Mouse (Mus musculus) hindbrain, embryonic 14.5 days (tissue): Measurements from ENCODE around the gene Zfp955b. TPM values are rescaled to one million over a fixed set of nuclear protein-coding genes. Genes with fewer than 3 reads are reported as not detected.
"Not testable (repeated sequence)": the region's sequence is repeated elsewhere in the genome, so short reads cannot be mapped to it uniquely, and the experiment has no call there.

Experiments
- ATAC-seq: fragments of 200-750 bp; cut with Nextera tagmentation; 2 replicates; pipeline ENCODE4 v1.8.0; 2017; ENCODE audit warnings: moderate number of reproducible peaks, mild to moderate bottlenecking, moderate TSS enrichment, moderate library complexity; ENCODE audit not compliant: low FRiP score
- DNase-seq: peaks from one replicate; pipeline ENCODE4 v3.0.0-alpha.2; 2015; ENCODE audit warnings: low spot score
- H3K27ac ChIP-seq: fragments of 300-500 bp; sonication (generic); 2 replicates; pipeline ENCODE4 v1.5.1; 2014; ENCODE audit warnings: mild to moderate bottlenecking, moderate library complexity
- H3K27me3 ChIP-seq: fragments of 300-500 bp; sonication (generic); 2 replicates; pipeline ENCODE4 v1.6.1; 2014; ENCODE audit warnings: mild to moderate bottlenecking, low read length, mixed read lengths; ENCODE audit not compliant: control insufficient read depth, insufficient read depth
- H3K36me3 ChIP-seq: fragments of 300-500 bp; sonication (generic); replicated peaks from 2 replicates; pipeline ENCODE4 v1.6.1; 2014; ENCODE audit not compliant: control insufficient read depth, insufficient read depth
- H3K4me1 ChIP-seq: fragments of 300-500 bp; sonication (generic); replicated peaks from 2 replicates; pipeline ENCODE4 v1.6.1; 2014; ENCODE audit warnings: antibody characterized with exemption, low read length, mixed read lengths; ENCODE audit not compliant: control insufficient read depth, insufficient read depth
- H3K4me2 ChIP-seq: fragments of 300-500 bp; sonication (generic); replicated peaks from 2 replicates; pipeline ENCODE4 v1.6.1; 2014; ENCODE audit warnings: mild to moderate bottlenecking, moderate library complexity
- H3K4me3 ChIP-seq: fragments of 300-500 bp; sonication (generic); replicated peaks from 2 replicates; pipeline ENCODE4 v1.5.1; 2014; ENCODE audit warnings: mild to moderate bottlenecking, low read length
- H3K9ac ChIP-seq: fragments of 300-500 bp; sonication (generic); 2 replicates; pipeline ENCODE4 v1.6.1; 2014
- H3K9me3 ChIP-seq: fragments of 300-500 bp; sonication (generic); 2 replicates; pipeline ENCODE4 v1.6.1; 2016; ENCODE audit warnings: low read length; ENCODE audit not compliant: control insufficient read depth
- WGBS: fragments of 180-500 bp; shearing (Covaris S2); extraction: QIAGEN DNeasy Blood & Tissue Kit; methylation state at CpG from one replicate; pipeline ENCODE4 v1.1.7; 2014; 5-methylcytosine and 5-hydroxymethylcytosine counted together
- polyA plus RNA-seq: library from polyadenylated mRNA; unstranded; fragments of >200 nt; fragmentation: Nextera tagmentation; extraction: Ambion mirVana; gene quantifications from 2 replicates; pipeline ENCODE4 v1.2.1, GENCODE M21; 2014

Gene Zfp955b
- polyA plus RNA-seq, result 17.1 and 17.7 TPM in 2 replicates

GRCm38 (mm10) chr17:33289039-33289875 lies at the start of gene Zfp955b:
Gene Zfp955b (plus strand): TSS chr17:33289544.
- not testable (repeated sequence) for H3K36me3 ChIP-seq, H3K4me3 ChIP-seq, H3K9me3 ChIP-seq, DNase-seq, H3K4me1 ChIP-seq, H3K27me3 ChIP-seq, H3K9ac ChIP-seq, H3K27ac ChIP-seq
- peak; percentile 100 for ATAC-seq
- H3K4me2 ChIP-seq, result peak within 1 kb of the TSS; percentile 31
- no CpG with 5 or more reads among the region's 25 CpGs for WGBS

GRCm38 (mm10) chr17:33254530-33255318 lies 34.6 kb upstream of the Zfp955b start, which contains the start of gene Zfp955a:
Gene Zfp955a (minus strand): TSS chr17:33255145.
- H3K36me3 ChIP-seq, H3K4me3 ChIP-seq, DNase-seq, H3K4me1 ChIP-seq, H3K27me3 ChIP-seq, H3K27ac ChIP-seq, H3K9ac ChIP-seq, H3K9me3 ChIP-seq: not testable (repeated sequence)
- H3K4me2 ChIP-seq, result peak within 1 kb of the TSS; percentile 24
- WGBS, result 31% methylated on average over 1 of the region's 34 CpGs
- peak; percentile 100 for ATAC-seq

DNA sequence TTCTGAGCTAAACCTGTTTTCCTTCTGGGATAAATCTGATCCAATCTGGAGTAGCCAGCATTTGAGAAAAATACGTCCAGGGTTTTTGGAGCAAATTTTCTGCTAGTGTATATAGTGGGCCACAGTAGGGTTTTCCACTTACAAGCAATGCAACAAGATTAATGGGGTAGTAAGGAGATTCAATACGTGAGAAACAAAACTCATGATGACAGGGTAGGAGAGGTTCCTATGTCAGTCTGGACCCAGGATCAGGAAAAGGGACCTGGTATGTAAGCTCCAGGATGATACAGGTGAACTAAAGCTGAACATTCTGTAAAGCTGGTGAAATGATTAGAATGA lies 34.1 kb upstream of the Zfp955b start:
- H3K9ac ChIP-seq, H3K36me3 ChIP-seq, H3K4me3 ChIP-seq, H3K4me1 ChIP-seq, ATAC-seq, H3K27me3 ChIP-seq, H3K27ac ChIP-seq, H3K9me3 ChIP-seq, DNase-seq, H3K4me2 ChIP-seq: not testable (repeated sequence)
- WGBS, result no CpG with 5 or more reads among the region's 2 CpGs

DNA sequence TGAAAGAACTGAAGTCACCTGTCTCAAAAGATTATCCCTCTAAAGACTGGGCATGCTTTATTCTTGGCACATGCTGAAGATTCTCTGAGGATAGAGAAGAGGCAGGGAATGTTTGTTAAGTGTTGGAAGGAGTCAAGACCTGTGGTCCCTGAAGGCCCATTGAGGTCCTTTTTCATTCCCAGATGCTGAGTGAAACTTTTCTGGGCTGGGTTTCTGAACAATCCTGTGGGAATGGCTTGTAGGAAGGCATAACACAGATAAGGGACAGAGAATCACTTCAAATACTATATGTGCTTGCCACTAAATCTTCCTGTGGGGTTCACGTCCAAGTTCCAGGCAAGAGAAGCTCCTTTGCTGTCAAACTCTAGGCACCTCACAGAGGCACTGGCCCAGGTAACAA lies 25.0 kb upstream of the Zfp955b start, which contains the start of gene Olfr63:
Olfr63 (plus strand) TSS at position 301 of the 400 bp plus-strand sequence.
- DNase-seq, result no peak
- H3K4me1 ChIP-seq, result no peaks in the 10 kb centered on the region
- 60% methylated on average over 1 of the region's 1 CpGs for WGBS
- H3K4me2 ChIP-seq, result no peak within 1 kb of the TSS
- ATAC-seq, result no peak
- no peaks in the 10 kb centered on the region for H3K27me3 ChIP-seq
- H3K9me3 ChIP-seq, result no peaks in the 10 kb centered on the region
- H3K9ac ChIP-seq, result no peak within 1 kb of the TSS
- no peak within 1 kb of the TSS for H3K27ac ChIP-seq
- H3K4me3 ChIP-seq, result no peak within 1 kb of the TSS
- no peaks in the 10 kb centered on the region for H3K36me3 ChIP-seq

GRCm38 (mm10) chr17:33268907-33269306 lies 20.4 kb upstream of the Zfp955b start:
- WGBS, result 94% methylated on average over 9 of the region's 9 CpGs
- H3K4me2 ChIP-seq, result no peak overlapping the region
- no peak overlapping the region for H3K9ac ChIP-seq
- DNase-seq (no peak), ATAC-seq (no peak)
- no peak overlapping the region for H3K27ac ChIP-seq
- H3K4me1 ChIP-seq, result no peaks in the 10 kb centered on the region
- H3K27me3 ChIP-seq, result no peaks in the 10 kb centered on the region
- H3K36me3 ChIP-seq, result no peaks in the 10 kb centered on the region
- H3K4me3 ChIP-seq, result no peak overlapping the region
- no peaks in the 10 kb centered on the region for H3K9me3 ChIP-seq

- not testable (repeated sequence) for H3K9me3 ChIP-seq, H3K4me3 ChIP-seq, H3K36me3 ChIP-seq, H3K4me1 ChIP-seq, ATAC-seq, H3K27me3 ChIP-seq, H3K27ac ChIP-seq, H3K9ac ChIP-seq, DNase-seq
- H3K4me2 ChIP-seq, result peak overlapping the region; percentile 31
- WGBS, result no CpG with 5 or more reads among the region's 9 CpGs
Measured at GRCm38 (mm10) chr17:33289876-33290149, 469 bp downstream of the Zfp955b start.

- Histone ChIP-seq H3K9me3 (peaks cover 27% of the 10 kb centered on the region), H3K36me3 (no peaks in the 10 kb centered on the region), H3K27ac (no peak overlapping the region), H3K27me3 (no peaks in the 10 kb centered on the region), H3K9ac (no peak overlapping the region), H3K4me1 (peaks cover 11% of the 10 kb centered on the region; the same call in 1 of the 2 replicates), H3K4me3 (no peak overlapping the region), H3K4me2 (no peak overlapping the region)
- 100% methylated on average over 1 of the region's 1 CpGs for WGBS
- ATAC-seq, result no peak
- no peak for DNase-seq
Measured at GRCm38 (mm10) chr17:33352981-33353380, 63.6 kb downstream of the Zfp955b start.

Other genes starting within 250 kb of the Zfp955b start
- gene 4921501E09Rik, start 221.5 kb upstream of the Zfp955b start, polyA plus RNA-seq, result not detected in 2 replicates
- gene Zfp563, start 200.2 kb upstream of the Zfp955b start, polyA plus RNA-seq, result 20.9 and 25.6 TPM in 2 replicates
- gene Morc2b, start 149.9 kb upstream of the Zfp955b start, polyA plus RNA-seq, result 0.47 and 0.58 TPM in 2 replicates
- 0.07 and 0.12 TPM in 2 replicates for gene Olfr55, start 121.1 kb upstream of the Zfp955b start, polyA plus RNA-seq
- gene Olfr239, start 98.2 kb upstream of the Zfp955b start, polyA plus RNA-seq, result 0.05 TPM in 1 of 2 replicates, not detected in the other
- 0.08 TPM in 1 of 2 replicates, not detected in the other for gene Olfr1564, start 67.9 kb upstream of the Zfp955b start, polyA plus RNA-seq
- 28.5 and 30.0 TPM in 2 replicates for gene Zfp955a, start 34.4 kb upstream of the Zfp955b start, polyA plus RNA-seq
- not detected in 2 replicates for gene Olfr63, start 24.9 kb upstream of the Zfp955b start, polyA plus RNA-seq
- 18.9 and 25.5 TPM in 2 replicates for gene Zfp81, start 69.3 kb downstream of the Zfp955b start, polyA plus RNA-seq
- 12.7 and 13.2 TPM in 2 replicates for gene Zfp101, start 105.1 kb downstream of the Zfp955b start, polyA plus RNA-seq
- not detected in 2 replicates for gene Actl9, start 143.4 kb downstream of the Zfp955b start, polyA plus RNA-seq
- gene Adamts10, start 234.7 kb downstream of the Zfp955b start, polyA plus RNA-seq, result 47.7 and 59.0 TPM in 2 replicates